Mouse (Mus musculus) testis, postnatal 10 days (tissue): ENCODE data around the gene Pdzrn4.

ENCODE experiments used
- DNase-seq: peaks from one replicate; pipeline ENCODE4 v3.0.0; 2021; ENCODE audit warnings: low spot score

Pdzrn4 gene

DNA sequence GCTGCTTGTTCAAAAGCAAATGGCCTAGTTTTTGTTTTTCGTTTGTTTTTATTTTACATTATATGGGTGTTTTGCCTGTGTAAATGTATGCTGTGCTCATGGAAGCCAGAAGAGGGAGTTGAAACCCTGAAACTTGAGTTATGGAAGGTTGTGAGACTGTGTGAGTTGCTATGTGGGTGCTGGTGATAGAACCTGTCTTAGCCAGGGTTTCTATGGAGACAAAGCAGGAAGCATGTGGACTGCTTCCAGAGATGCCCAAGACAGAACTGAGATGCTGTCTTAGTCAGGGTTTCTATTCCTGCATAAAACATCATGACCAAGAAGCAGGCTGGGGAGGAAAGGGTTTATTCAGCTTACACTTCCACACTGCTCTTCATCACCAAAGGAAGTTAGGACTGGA, 190.8 kb downstream of the Pdzrn4 start:
- no peak for DNase-seq

DNA sequence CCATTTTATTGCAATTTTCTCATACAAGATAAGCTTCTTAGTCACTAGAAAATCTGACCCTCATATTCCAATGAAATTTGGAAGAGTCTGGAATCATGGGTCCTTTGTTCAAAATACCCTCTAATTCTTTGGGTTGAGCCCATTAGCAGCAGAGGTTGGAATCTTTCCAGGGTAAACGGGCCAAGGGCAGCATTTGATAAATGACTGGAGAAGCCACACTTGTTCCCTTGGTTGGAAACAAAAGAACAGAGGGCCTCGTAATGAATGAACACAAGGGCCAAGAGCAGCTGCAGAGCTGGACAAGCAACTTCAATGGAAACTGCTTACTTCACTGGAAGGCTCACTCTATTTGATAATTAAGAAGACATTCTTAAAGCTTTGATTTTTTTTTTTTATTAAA, 198.0 kb downstream of the Pdzrn4 start:
- DNase-seq = no peak

DNA sequence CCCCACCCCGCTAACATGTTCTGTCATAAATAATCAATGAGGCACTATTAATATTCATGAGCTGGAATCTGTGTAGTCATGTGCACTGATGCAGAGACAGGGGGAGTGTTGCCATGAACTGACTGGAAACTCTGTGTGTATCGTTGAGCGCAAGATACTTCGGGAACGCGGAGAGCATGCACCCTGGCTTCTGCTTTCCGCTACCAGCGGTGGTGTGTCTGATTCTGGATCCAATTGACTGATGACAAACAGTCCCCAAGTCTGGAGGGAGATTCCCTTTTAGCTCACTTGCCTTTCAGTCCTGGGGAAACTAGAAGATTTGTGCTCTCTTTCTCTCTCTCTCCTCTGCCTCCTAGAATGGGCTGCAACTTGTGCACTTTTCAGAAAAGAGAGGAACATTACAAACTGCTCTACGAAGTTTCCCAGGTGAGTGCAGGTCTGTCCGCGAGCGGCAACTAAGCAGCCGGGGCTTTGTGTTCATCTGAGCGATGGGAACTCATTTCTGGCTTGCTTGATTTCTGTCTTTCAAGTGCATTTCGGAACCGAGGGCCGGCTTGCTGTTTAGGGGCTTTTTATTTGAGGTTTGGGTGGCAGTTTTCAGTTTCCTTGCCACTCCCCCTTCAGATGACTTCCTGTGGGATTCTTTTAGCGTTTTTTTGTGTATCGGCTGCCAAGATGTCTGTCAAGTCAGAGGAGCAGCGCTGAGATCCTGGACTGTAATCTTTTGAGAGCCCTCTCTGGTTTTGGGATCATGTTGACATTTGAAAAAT, 200.5 kb downstream of the Pdzrn4 start:
- no peak for DNase-seq

DNA sequence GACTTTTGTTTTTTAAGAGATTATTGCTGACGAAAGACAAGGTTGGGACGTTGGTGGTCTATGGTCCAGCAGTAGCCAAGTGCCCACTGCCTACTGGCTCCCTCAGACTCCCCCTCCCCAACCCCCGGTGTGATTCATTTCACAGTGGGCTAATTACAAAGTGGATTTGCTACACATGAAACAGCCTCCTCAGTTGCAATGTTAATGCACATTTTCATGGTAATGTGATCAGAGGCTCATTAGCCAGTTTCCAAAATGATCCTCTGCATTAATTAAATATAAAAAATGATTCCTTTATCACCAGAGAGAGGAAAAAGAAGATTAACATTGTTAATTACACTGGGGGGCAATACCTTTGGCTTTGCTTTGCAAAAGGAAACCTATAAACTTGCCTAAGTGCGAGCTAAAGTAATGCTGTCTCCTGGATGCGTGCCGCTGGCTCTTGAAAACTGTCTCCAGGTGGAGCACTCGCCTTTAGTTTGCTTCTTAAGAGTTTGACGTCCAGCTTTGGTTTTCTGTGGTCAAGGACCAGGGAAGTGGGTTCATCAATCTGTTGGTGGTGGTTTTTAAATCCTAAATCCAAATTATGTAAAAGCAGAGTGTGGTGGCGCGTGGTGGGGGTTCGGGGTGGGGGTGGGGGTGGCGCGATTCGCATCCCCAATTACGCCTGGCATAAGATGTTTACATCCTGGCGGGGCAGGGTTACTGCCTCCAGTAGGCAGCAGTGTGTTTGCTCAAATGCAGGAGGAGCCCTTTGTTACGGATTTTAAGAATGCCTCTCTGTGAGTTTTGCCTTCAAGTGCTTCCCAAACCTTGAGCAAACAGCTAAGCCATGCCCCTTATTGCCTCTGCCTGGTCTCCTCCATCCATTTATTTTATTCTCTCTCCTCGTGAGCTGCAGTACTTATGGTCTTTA, 202.0 kb downstream of the Pdzrn4 start:
- peak; percentile 45 for DNase-seq

GRCm38 (mm10) chr15:92599381-92599780, 202.7 kb downstream of the Pdzrn4 start:
- no peak for DNase-seq

DNA sequence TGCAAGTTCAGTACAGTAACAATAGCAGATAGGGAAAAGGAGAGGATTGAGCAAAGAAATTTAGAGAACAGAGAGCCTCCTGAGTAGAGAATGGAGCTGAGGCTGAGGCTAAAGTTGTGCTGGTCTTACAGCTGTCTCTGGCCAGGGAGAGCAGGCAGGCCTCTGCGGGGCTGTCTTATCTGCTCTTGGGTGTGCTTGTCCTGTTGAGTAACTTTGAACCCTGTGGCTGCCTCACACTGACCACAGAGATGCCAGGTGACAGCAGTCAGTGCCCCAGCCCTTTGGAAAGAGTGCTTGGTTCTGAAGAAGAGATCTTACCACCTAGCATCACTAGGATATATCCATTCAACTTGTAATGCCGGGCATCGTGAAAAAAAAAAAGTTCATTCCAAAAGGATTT, 214.2 kb downstream of the Pdzrn4 start:
- DNase-seq = no peak

DNA sequence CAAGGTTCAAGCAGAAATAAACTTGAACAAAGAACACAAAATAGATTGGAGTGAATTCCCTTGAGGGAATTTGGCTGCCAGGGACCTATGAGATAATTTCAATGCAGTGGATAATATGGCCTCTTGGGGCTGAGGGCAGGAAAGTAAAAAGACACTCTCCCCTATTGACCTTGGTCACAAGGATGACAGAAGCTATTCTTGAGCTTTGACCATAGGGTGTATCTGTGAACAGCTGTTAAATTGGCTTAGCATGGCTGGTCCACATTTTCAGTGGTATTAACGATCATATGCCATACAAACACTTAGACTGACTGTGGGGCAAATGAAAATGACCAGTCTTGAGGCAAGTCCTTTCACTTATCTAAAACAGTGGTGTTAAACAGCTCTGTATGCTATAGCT, 215.7 kb downstream of the Pdzrn4 start:
- DNase-seq = no peak

- no peak for DNase-seq
These were observed 216.5 kb downstream of the Pdzrn4 start for GRCm38 (mm10) chr15:92613228-92613627.

GRCm38 (mm10) chr15:92621731-92622234, 225.1 kb downstream of the Pdzrn4 start:
- no peak for DNase-seq

- no peak for DNase-seq
These were observed 225.6 kb downstream of the Pdzrn4 start for GRCm38 (mm10) chr15:92622323-92622722.

DNA sequence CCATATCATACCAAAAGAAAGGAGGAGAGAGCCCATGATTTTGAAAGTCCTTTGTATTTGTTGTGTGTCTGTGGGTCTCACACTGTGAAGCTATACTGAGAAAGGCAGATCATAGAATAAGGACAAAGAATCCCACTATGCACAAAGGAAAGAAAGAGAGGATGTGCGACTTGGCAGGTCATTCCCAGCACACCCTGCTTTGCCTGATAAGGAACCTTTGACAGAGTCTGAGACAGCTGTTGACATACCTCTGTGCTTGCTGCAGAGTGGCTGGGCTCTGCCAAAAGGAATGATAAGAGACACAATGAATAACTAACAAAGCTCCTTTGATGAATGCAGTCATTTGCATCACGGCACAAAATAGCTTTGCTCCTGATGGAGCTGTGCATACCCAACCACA, 232.5 kb downstream of the Pdzrn4 start:
- DNase-seq = no peak

GRCm38 (mm10) chr15:92634044-92634610, 237.4 kb downstream of the Pdzrn4 start:
- DNase-seq = peak; percentile 47

- no peak for DNase-seq
These were observed 243.8 kb downstream of the Pdzrn4 start for GRCm38 (mm10) chr15:92640212-92641082.

GRCm38 (mm10) chr15:92671279-92672051, 274.8 kb downstream of the Pdzrn4 start:
- no peak for DNase-seq

- DNase-seq = no peak
These were observed 279.4 kb downstream of the Pdzrn4 start for GRCm38 (mm10) chr15:92676096-92676495.

DNA sequence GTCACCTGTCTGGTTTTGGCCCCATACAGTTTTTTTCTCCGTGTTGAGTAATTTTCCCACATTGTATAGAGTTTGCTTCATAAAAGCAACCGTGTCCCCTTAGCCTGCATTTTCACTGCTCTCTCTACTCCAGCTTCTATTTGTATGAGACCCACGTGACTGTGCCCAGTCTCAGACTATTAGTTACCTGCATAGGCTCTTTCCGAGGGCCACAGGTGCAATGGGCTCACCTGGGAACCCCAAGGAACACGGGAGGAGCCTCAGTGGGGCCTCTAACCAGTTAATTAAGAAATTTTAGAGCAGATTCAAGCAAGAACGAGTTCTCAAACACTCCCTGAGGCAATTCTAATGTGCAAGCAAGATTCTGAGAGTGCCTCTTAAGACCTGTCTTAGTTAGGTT, 281.7 kb downstream of the Pdzrn4 start:
- DNase-seq = no peak

DNA sequence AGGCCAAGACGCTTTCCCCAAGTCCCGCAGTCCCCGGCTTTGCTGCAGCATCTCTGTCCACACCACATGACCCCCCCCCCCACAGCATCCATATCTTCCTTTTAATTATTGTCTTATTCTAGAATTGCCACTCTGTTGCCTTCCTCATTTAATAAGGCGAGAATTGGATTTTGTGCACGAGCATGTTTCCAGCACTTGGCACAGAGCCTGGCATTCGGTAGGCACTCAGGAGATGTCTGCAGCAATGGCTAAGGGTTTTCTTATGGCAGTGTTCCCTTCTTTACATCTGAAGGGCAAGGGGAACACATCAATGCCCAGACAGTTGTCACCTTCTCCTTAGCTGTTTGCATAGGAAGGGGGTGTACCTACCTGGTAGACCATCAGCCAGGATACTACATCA, 282.9 kb downstream of the Pdzrn4 start:
- DNase-seq = no peak

GRCm38 (mm10) chr15:92696276-92696956, 299.7 kb downstream of the Pdzrn4 start:
- no peak for DNase-seq

DNA sequence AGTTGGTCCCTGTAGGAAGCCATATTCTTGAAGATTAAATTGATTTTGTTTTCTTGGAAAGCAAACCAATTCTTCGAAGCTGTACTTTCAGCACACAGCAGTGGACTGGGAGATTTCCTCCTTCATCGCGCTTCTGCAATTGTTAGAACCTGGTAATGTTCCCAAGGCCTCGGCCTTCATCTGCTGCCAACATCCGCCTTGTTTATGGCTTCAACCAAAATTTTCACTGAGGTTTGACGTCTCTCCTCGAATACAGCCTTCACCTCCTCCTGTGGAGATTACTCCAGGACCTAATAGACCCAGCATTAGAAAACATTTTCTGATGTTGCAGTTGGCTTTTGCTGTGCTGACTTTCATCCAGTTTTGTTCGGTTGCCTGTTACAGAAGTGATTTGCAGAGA, 307.5 kb downstream of the Pdzrn4 start:
- DNase-seq = peak; percentile 70

DNA sequence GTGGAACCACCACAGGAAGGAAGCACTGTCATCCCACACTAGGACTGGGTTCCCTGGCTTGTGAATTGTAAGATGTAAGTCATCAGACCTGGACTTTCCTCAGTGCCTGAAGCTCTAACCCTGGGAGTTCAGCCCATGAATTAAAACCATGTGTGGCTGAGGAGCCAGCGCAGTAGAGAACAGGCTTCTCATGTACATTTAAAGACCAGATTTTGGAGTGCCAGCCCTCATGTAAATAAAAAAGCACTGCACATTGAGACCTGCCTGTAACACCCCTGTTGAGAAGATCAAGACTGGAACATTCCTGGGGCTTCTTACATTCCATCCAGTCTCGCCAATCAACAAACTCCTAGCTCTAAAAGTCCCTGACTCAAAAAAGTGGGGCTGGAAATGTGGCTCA, 342.0 kb downstream of the Pdzrn4 start:
- DNase-seq = no peak
